Mouse (Mus musculus) granulocyte monocyte progenitor cell, adult 5-6 weeks (primary cell): ENCODE results near the gene Dip2b. TPM values are rescaled to one million over a fixed set of nuclear protein-coding genes. Genes with fewer than 3 reads are reported as not detected.

Source experiments
- ATAC-seq: replicated peaks from 2 replicates; pipeline ENCODE4 v1.8.0; 2016; ENCODE audit warnings: mild to moderate bottlenecking, moderate TSS enrichment, inconsistent platforms; ENCODE audit not compliant: poor library complexity, severe bottlenecking
- total RNA-seq, 2 experiments: library from RNA; stranded (forward) in 1 of 2; stranded (reverse) in 1 of 2; fragments of 200-712, 200-1000 nt in 1 of 2; fragments of >200 nt in 1 of 2; fragmentation: Nextera tagmentation in 1 of 2; gene quantifications; 2 replicates each; pipeline ENCODE4 v1.2.3; 2014 to 2017

Dip2b gene
- total RNA-seq, 2 experiments from 2014 or later: 11.0 to 13.3 TPM

- no peak for ATAC-seq
Observed at GRCm38 (mm10) chr15:100245951-100246350, 207.5 kb downstream of the Dip2b start.

- ATAC-seq: no peak
Observed at GRCm38 (mm10) chr15:100247296-100247695, 208.8 kb downstream of the Dip2b start.

DNA sequence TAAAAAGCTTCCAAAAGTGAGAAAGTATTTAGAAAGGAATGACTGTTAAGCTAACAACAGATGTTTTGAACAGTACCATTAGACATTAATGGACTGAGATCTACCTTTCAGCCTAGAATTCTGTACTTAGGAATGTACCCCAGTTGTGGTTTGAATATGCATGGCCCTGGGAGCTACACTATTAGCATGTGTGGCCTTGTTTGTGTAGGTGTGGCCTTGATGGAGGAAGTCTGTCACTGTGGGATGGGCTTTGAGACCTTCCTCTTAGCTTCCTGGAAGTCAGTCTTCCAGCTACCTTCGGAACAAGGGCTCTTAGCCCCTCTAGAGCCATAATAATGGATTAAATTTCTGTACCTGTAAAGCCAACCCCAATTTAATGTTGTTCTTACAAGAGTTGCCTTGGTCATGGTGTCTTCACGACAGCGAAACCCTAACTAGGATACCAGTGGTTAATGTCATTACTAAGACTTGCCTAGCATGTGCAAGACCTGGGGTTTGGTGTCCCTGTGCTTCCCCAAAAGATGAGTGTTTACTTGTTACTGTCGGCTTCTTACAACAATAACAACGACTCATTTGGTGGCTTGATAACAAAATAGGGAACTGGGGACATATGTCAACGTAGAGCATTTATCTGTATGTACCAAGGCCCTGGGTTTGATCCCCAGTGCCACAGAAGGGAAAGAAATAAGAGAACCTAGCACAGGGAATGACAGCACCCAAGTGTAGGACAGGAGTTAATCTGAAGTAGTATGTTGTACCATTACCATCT, 210.4 kb downstream of the Dip2b start:
- peak; percentile 33 for ATAC-seq

DNA sequence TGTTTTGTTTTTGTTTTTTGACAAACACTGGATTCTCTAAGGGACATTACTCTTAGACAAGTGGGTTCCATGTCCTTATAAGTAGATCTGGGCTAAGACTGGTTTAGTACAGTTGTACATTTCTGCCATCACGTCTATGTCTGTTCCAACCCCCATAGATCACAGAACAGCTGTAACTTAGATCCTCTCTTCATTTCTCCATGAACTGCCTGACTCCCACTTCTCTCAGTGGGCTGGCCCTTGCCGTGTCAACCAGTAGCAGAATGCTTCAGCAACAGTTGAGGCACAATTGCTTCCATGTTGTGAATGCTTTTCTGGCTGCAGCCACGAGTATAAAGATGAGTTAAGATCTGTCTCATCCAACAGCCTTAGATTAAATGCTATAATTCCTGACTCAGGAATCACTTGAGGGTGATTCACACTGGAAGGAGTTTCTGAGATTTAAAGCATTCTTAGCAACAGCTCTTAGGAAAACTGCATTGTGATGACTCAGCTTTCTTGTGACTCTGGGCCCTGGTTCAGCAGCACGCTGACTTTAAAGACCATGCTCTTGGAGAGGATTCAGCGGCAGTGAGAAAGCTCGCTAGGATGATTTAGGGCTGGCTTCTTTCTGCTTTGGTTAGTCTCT, 212.8 kb downstream of the Dip2b start:
- ATAC-seq: no peak

DNA sequence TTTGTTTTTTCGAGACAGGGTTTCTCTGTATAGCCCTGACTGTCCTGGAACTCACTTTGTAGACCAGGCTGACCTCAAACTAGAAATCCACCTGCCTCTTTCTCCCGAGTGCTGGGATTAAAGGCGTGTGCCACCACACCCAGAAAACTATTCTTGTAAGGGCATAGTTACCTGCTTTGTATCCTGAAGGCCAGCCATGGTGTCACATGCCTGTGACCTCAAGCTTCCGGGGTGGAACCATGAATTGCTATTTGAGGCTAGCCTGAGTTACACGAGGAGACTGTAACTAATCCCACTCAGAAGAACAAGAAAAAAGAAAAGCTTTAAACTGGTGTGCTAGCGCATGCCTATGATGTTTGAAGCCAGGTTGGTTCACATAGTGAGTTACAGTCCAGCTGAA, 217.9 kb downstream of the Dip2b start:
- ATAC-seq: no peak

DNA sequence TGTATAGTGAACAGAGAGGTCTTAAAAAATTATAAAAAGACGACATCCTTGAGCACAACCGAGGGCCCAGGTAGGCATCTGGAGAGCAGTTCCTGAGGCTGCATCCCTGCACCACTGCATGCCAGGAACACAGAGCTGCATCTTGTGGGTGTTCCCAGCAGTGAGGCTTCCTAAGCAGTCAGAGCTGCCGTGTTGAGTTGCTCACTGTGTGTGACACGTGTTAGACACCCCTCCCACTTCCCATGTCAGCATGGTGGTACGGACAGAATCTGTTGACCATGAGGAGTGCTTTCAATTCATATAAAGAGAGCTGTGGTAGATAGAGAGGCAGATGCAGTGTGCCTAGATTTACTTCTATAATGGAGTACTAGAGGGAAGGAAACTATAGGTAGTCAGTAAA, 218.8 kb downstream of the Dip2b start:
- ATAC-seq: no peak

DNA sequence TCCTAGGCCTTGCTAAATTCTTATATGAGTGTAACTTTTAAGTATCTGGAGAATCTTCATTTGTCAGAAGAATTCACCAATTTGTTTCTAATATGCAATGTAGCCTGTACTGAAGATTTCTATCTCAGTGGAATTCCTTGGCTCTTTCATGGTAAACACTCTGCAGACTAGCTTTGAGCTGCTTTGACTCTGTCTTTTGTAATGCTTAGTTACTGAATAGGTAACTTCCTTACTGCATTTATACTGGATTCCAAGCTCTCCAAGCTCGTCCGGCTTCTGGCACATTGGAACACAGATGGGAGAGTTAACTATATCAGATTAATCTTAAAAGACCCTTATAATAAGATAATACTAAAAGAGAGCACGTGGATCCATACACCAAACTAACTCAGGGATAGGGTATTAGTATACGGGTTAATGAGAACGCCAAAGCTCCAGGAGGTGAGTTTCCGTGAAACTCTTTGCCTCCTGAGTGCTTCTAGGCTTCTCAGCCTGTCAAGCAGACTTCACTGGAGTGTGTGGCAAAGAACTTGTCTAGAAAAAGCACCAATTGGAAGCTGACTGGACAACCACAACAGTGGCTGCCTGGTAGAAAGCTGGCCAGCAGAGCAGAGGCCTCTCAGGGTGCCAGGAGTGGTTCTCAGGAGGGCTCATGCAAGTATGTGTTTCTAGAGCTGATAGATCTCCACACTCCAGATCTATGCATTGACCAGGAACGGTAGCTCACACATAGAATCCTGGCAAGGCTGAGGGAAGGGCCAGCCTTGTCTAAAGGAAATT, 220.4 kb downstream of the Dip2b start:
- no peak for ATAC-seq

DNA sequence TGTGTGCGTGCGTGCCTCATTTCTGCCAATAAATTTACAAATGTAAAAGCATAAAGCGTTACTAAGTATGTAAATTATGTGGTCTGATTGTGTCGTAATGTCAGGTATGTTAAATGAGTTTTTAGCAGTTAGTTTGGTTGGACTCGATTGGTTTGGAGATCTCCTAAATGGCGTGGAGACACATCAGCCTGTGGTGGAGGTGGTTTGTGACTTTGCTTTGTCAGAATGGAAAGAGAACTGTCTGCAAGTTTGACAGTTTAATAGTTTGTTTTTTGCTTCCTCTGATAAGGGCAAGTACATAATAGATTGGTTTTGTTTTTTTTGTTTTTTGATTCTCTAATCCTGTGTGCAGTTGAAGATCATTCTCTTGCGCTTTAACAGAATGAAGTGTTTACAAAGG, 221.9 kb downstream of the Dip2b start:
- peak; percentile 42; the same call in 1 of the 2 replicates for ATAC-seq

- peak; percentile 40; the same call in 1 of the 2 replicates for ATAC-seq
Observed at GRCm38 (mm10) chr15:100263246-100263905, 224.9 kb downstream of the Dip2b start.

GRCm38 (mm10) chr15:100265586-100266325, 227.3 kb downstream of the Dip2b start:
- no peak for ATAC-seq

DNA sequence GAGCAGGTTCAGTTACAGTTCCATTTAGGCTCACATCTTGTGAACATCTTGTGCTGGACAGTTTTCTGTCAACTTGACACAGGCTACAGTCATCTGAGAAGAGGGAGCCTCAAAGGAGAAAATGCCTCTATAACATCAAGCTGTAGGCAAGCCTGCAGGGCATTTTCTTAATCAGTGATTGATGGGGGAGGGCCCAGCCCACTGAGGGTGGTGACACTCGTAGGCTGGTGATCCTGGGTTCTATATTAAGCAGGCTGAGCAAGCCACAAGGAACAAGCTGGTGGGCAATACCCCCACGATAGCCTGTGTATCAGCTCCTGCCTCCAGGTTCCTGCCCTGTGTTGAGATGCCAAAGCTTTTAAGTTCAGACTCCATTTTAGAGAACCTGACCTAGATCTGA, 230.5 kb downstream of the Dip2b start:
- ATAC-seq: no peak

Other genes starting within 250 kb of the Dip2b start
- gene Lima1, start 163.2 kb upstream of the Dip2b start, total RNA-seq (2014; fragmentation: Nextera tagmentation): 3.5 and 13.8 TPM in 2 replicates
- gene Lima1, start 163.2 kb upstream of the Dip2b start, total RNA-seq (2017): 3.0 and 7.2 TPM in 2 replicates
- gene Fam186a, start 71.6 kb upstream of the Dip2b start, total RNA-seq (2014; fragmentation: Nextera tagmentation): not detected in 2 replicates
- gene Fam186a, start 71.6 kb upstream of the Dip2b start, total RNA-seq (2017): not detected in 2 replicates
- gene Larp4, start 68.6 kb upstream of the Dip2b start, total RNA-seq (2014; fragmentation: Nextera tagmentation): 99.3 and 101 TPM in 2 replicates
- gene Larp4, start 68.6 kb upstream of the Dip2b start, total RNA-seq (2017): 77.6 and 87.4 TPM in 2 replicates
- 56.7 and 75.0 TPM in 2 replicates for gene Atf1, start 189.2 kb downstream of the Dip2b start, total RNA-seq (2014; fragmentation: Nextera tagmentation)
- gene Atf1, start 189.2 kb downstream of the Dip2b start, total RNA-seq (2017): 62.3 and 63.0 TPM in 2 replicates
- gene Tmprss12, start 242.2 kb downstream of the Dip2b start, total RNA-seq (2014; fragmentation: Nextera tagmentation): not detected in 2 replicates
- gene Tmprss12, start 242.2 kb downstream of the Dip2b start, total RNA-seq (2017): not detected in 2 replicates